Mouse (Mus musculus): ENCODE measurements around the gene Gm4869.
A peak's percentile ranks its signal among the peaks of the same experiment; 100 is the strongest.
"Not testable (repeated sequence)": the region's sequence is repeated elsewhere in the genome, so short reads cannot be mapped to it uniquely, and the experiment has no call there.

The Gm4869 gene

GRCm38 (mm10) chr5:140445345-140445744 is at the start of gene Gm4869:
Gene Gm4869 (plus strand): TSS chr5:140445645.
- no peak for DNase-seq

- DNase-seq, result peak; percentile 40
Measured at GRCm38 (mm10) chr5:140396166-140396940, 49.1 kb upstream of the Gm4869 start.

- DNase-seq, result peak; percentile 81
Measured at GRCm38 (mm10) chr5:140402640-140403270, 42.7 kb upstream of the Gm4869 start.

GRCm38 (mm10) chr5:140405126-140405525 is 40.3 kb upstream of the Gm4869 start:
- DNase-seq, result no peak

- peak; percentile 28 for DNase-seq
Measured at GRCm38 (mm10) chr5:140406666-140407065, 38.8 kb upstream of the Gm4869 start.

GRCm38 (mm10) chr5:140408801-140409200 is 36.6 kb upstream of the Gm4869 start:
- no peak for DNase-seq

GRCm38 (mm10) chr5:140411339-140411738 is 34.1 kb upstream of the Gm4869 start:
- peak; percentile 74 for DNase-seq

GRCm38 (mm10) chr5:140414647-140415046 is 30.8 kb upstream of the Gm4869 start:
- DNase-seq, result no peak

- DNase-seq, result peak; percentile 23
Measured at GRCm38 (mm10) chr5:140418106-140418488, 27.3 kb upstream of the Gm4869 start.

GRCm38 (mm10) chr5:140418489-140419441 is 26.7 kb upstream of the Gm4869 start, which contains the start of gene Eif3b:
Gene Eif3b (plus strand): TSS chr5:140419328.
- DNase-seq, result peak; percentile 93

- DNase-seq, result no peak
Measured at GRCm38 (mm10) chr5:140419442-140420080, 25.9 kb upstream of the Gm4869 start.

- no peak for DNase-seq
Measured at GRCm38 (mm10) chr5:140420616-140421015, 24.8 kb upstream of the Gm4869 start.

- DNase-seq, result no peak
Measured at GRCm38 (mm10) chr5:140425016-140425783, 20.2 kb upstream of the Gm4869 start.

- not testable (repeated sequence) for DNase-seq
Measured at GRCm38 (mm10) chr5:140439117-140439516, 6.3 kb upstream of the Gm4869 start.

GRCm38 (mm10) chr5:140441406-140441805 is 4.0 kb upstream of the Gm4869 start:
- no peak for DNase-seq

GRCm38 (mm10) chr5:140444012-140444411 is 1.4 kb upstream of the Gm4869 start:
- no peak for DNase-seq

GRCm38 (mm10) chr5:140446054-140446453 is 609 bp downstream of the Gm4869 start:
- DNase-seq, result no peak

- no peak for DNase-seq
Measured at GRCm38 (mm10) chr5:140454488-140454887, 9.0 kb downstream of the Gm4869 start.

- DNase-seq, result no peak
Measured at GRCm38 (mm10) chr5:140455466-140455865, 10.0 kb downstream of the Gm4869 start.

GRCm38 (mm10) chr5:140461476-140461875 is 16.0 kb downstream of the Gm4869 start:
- DNase-seq, result no peak

GRCm38 (mm10) chr5:140463151-140463550 is 17.7 kb downstream of the Gm4869 start:
- not testable (repeated sequence) for DNase-seq

GRCm38 (mm10) chr5:140464943-140465342 is 19.5 kb downstream of the Gm4869 start:
- no peak for DNase-seq

All from kidney, postnatal 14 days (tissue).